Mouse (Mus musculus) hindbrain, embryonic 16.5 days (tissue): ENCODE results near the gene Vmn1r196. TPM values are rescaled to one million over a fixed set of nuclear protein-coding genes. Genes with fewer than 3 reads are reported as not detected.

Experiments
- ATAC-seq: fragments of 200-750 bp; cut with Nextera tagmentation; 2 replicates; pipeline ENCODE4 v1.8.0; 2017; ENCODE audit warnings: moderate TSS enrichment, moderate library complexity
- H3K27ac ChIP-seq: fragments of 300-500 bp; sonication (generic); 2 replicates; pipeline ENCODE4 v1.5.1; 2014; ENCODE audit warnings: low read depth, mild to moderate bottlenecking, control low read depth, low read length, moderate library complexity
- H3K27me3 ChIP-seq: fragments of 300-500 bp; sonication (generic); replicated peaks from 2 replicates; pipeline ENCODE4 v1.6.1; 2014; ENCODE audit warnings: low read length; ENCODE audit not compliant: control insufficient read depth, insufficient read depth
- H3K36me3 ChIP-seq: fragments of 300-500 bp; sonication (generic); 2 replicates; pipeline ENCODE4 v1.6.1; 2014; ENCODE audit warnings: mild to moderate bottlenecking, low read length, moderate library complexity, mixed read lengths; ENCODE audit not compliant: control insufficient read depth, insufficient read depth
- H3K4me1 ChIP-seq: fragments of 300-500 bp; sonication (generic); 2 replicates; pipeline ENCODE4 v1.6.1; 2014; ENCODE audit warnings: low read depth, low read length; ENCODE audit not compliant: control insufficient read depth, insufficient read depth
- H3K4me2 ChIP-seq: fragments of 300-500 bp; sonication (generic); 2 replicates; pipeline ENCODE4 v1.6.1; 2014; ENCODE audit warnings: mild to moderate bottlenecking, low read length, control low read depth, moderate library complexity
- H3K4me3 ChIP-seq: fragments of 300-500 bp; sonication (generic); 2 replicates; pipeline ENCODE4 v1.5.1; 2014; ENCODE audit warnings: mild to moderate bottlenecking, low read length, control low read depth, moderate library complexity
- H3K9ac ChIP-seq: fragments of 300-500 bp; sonication (generic); 2 replicates; pipeline ENCODE4 v1.6.1; 2014; ENCODE audit warnings: low read depth, mild to moderate bottlenecking, control low read depth, low read length, moderate library complexity
- H3K9me3 ChIP-seq: fragments of 300-500 bp; sonication (generic); 2 replicates; pipeline ENCODE4 v1.6.1; 2014; ENCODE audit warnings: mild to moderate bottlenecking, low read length, moderate library complexity; ENCODE audit not compliant: control insufficient read depth
- WGBS: fragments of 180-500 bp; shearing (Covaris S2); extraction: QIAGEN DNeasy Blood & Tissue Kit; methylation state at CpG from one replicate; pipeline ENCODE4 v1.1.7; 2014; 5-methylcytosine and 5-hydroxymethylcytosine counted together
- polyA plus RNA-seq: library from polyadenylated mRNA; unstranded; fragments of >200 nt; fragmentation: Nextera tagmentation; extraction: Ambion mirVana; gene quantifications from 2 replicates; pipeline ENCODE4 v1.2.1, GENCODE M21; 2015

Gene Vmn1r196
- polyA plus RNA-seq, 1 experiment from 2014 or later: not detected

DNA sequence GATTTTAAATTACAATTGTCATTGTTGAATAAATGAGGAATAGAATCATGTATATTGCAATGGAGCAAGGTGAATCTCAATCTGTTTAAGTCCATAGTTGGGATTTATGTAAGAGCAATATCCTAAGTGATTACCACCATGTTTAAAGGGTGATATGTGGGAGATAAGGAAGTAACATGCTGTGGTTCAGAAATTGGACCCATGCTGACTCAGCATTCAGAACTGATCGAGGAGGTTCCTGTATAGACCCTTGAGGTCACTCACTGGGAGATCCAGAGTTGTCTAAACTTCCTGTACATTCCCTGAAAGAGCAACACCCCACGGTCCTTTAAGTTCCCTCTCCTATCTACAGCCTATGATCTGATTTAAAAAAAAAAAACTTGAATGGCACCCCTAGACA is 43.5 kb downstream of the Vmn1r196 start:
- H3K9ac ChIP-seq: no peak overlapping the region
- no peak overlapping the region for H3K4me3 ChIP-seq
- H3K36me3 ChIP-seq: no peaks in the 10 kb centered on the region
- no peaks in the 10 kb centered on the region for H3K27me3 ChIP-seq
- no peaks in the 10 kb centered on the region for H3K9me3 ChIP-seq
- H3K4me1 ChIP-seq: no peaks in the 10 kb centered on the region
- no peak overlapping the region for H3K4me2 ChIP-seq
- ATAC-seq: no peak
- 71% methylated on average over 2 of the region's 2 CpGs for WGBS
- H3K27ac ChIP-seq: no peak overlapping the region

DNA sequence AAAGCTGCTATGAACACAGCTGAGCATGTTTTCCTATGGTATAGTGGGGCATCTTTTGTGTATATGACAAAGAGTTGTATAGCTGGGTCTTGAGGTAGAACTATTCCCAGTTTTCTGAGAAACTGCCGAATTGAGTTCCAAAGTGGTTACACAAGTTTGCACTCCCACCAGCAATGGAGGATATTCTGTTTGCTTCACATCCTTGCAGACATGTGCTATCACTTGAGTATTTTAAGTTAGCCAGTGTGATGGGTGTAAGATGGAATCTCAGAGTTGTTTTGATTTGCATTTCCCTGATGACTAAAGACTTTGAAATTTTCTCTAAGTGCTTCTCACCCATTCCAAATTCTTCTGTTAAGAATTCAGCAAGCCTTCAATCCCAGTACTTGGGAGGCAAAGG is 45.8 kb downstream of the Vmn1r196 start:
- H3K9me3 ChIP-seq: no peaks in the 10 kb centered on the region
- no peaks in the 10 kb centered on the region for H3K27me3 ChIP-seq
- H3K4me3 ChIP-seq: no peak overlapping the region
- H3K9ac ChIP-seq: no peak overlapping the region
- ATAC-seq: no peak
- WGBS: 96% methylated on average over 1 of the region's 1 CpGs
- no peak overlapping the region for H3K27ac ChIP-seq
- H3K36me3 ChIP-seq: no peaks in the 10 kb centered on the region
- H3K4me1 ChIP-seq: no peaks in the 10 kb centered on the region
- no peak overlapping the region for H3K4me2 ChIP-seq

Other genes starting within 250 kb of the Vmn1r196 start
- gene Hist1h4i, start 248.6 kb upstream of the Vmn1r196 start, polyA plus RNA-seq: 6.5 and 6.7 TPM in 2 replicates
- 3.0 and 5.8 TPM in 2 replicates for gene Hist1h2ag, start 247.0 kb upstream of the Vmn1r196 start, polyA plus RNA-seq
- gene Hist1h2bj, start 246.7 kb upstream of the Vmn1r196 start, polyA plus RNA-seq: 2.2 and 2.5 TPM in 2 replicates
- not detected in 2 replicates for gene Vmn1r188, start 205.5 kb upstream of the Vmn1r196 start, polyA plus RNA-seq
- gene Vmn1r189, start 184.1 kb upstream of the Vmn1r196 start, polyA plus RNA-seq: not detected in 2 replicates
- not detected in 2 replicates for gene Vmn1r191, start 106.0 kb upstream of the Vmn1r196 start, polyA plus RNA-seq
- gene Vmn1r192, start 98.8 kb upstream of the Vmn1r196 start, polyA plus RNA-seq: not detected in 2 replicates
- gene Vmn1r193, start 66.8 kb upstream of the Vmn1r196 start, polyA plus RNA-seq: not detected in 2 replicates
- gene Vmn1r194, start 45.7 kb upstream of the Vmn1r196 start, polyA plus RNA-seq: not detected in 2 replicates
- gene Vmn1r195, start 19.4 kb upstream of the Vmn1r196 start, polyA plus RNA-seq: not detected in 2 replicates
- gene Vmn1r197, start 34.7 kb downstream of the Vmn1r196 start, polyA plus RNA-seq: not detected in 2 replicates
- gene Vmn1r198, start 60.4 kb downstream of the Vmn1r196 start, polyA plus RNA-seq: not detected in 2 replicates
- not detected in 2 replicates for gene Vmn1r199, start 89.9 kb downstream of the Vmn1r196 start, polyA plus RNA-seq
- 0.10 TPM in 1 of 2 replicates, not detected in the other for gene Vmn1r200, start 100.5 kb downstream of the Vmn1r196 start, polyA plus RNA-seq
- not detected in 2 replicates for gene Vmn1r201, start 182.0 kb downstream of the Vmn1r196 start, polyA plus RNA-seq
- 0.03 TPM in 1 of 2 replicates, not detected in the other for gene Vmn1r202, start 215.5 kb downstream of the Vmn1r196 start, polyA plus RNA-seq
- gene Vmn1r203, start 228.2 kb downstream of the Vmn1r196 start, polyA plus RNA-seq: not detected in 2 replicates